Mouse (Mus musculus): Measurements from ENCODE around the gene Aldh3b1. TPM values are rescaled to one million over a fixed set of nuclear protein-coding genes. Genes with fewer than 3 reads are reported as not detected.

The Aldh3b1 gene
- polyA plus RNA-seq, 1 experiment from 2014 or later, result 1.4 TPM

- WGBS, result 69% methylated on average over 21 of the region's 21 CpGs
- Histone ChIP-seq H3K4me1 (replicated peaks; ENCODE audit: control insufficient read depth, insufficient read depth, low read length) (peaks cover 17% of the 10 kb centered on the region), H3K27ac (ENCODE audit: low read length) (no peak overlapping the region), H3K9ac (replicated peaks; ENCODE audit: low read depth, low read length) (no peak overlapping the region; the same call in 1 of the 2 replicates), H3K4me3 (replicated peaks; ENCODE audit: low read length) (no peak overlapping the region), H3K4me2 (ENCODE audit: low read length) (no peak overlapping the region), H3K36me3 (ENCODE audit: control insufficient read depth, insufficient read depth) (no peaks in the 10 kb centered on the region), H3K9me3 (ENCODE audit: control insufficient read depth, low read length) (no peaks in the 10 kb centered on the region), H3K27me3 (replicated peaks; ENCODE audit: control insufficient read depth, insufficient read depth, low read length) (peaks cover 4% of the 10 kb centered on the region; the same call in 1 of the 2 replicates)
- no peak for ATAC-seq
Observed at GRCm38 (mm10) chr19:3930262-3931057, 852 bp upstream of the Aldh3b1 start.

- no peaks in the 10 kb centered on the region for H3K9me3 ChIP-seq (ENCODE audit: control insufficient read depth, low read length)
- H3K4me3 ChIP-seq (replicated peaks; ENCODE audit: low read length), result no peak overlapping the region
- WGBS, result 71% methylated on average over 4 of the region's 4 CpGs
- no peak for ATAC-seq
- no peaks in the 10 kb centered on the region; the same call in 1 of the 2 replicates for H3K27me3 ChIP-seq (replicated peaks; ENCODE audit: control insufficient read depth, insufficient read depth, low read length)
- H3K9ac ChIP-seq (replicated peaks; ENCODE audit: low read depth, low read length), result no peak overlapping the region
- H3K27ac ChIP-seq (ENCODE audit: low read length), result no peak overlapping the region
- H3K4me1 ChIP-seq (replicated peaks; ENCODE audit: control insufficient read depth, insufficient read depth, low read length), result peaks cover 16% of the 10 kb centered on the region
- H3K36me3 ChIP-seq (ENCODE audit: control insufficient read depth, insufficient read depth), result no peaks in the 10 kb centered on the region
- no peak overlapping the region for H3K4me2 ChIP-seq (ENCODE audit: low read length)
Observed at GRCm38 (mm10) chr19:3928779-3929178, 829 bp downstream of the Aldh3b1 start.

- Histone ChIP-seq H3K9ac (replicated peaks; ENCODE audit: low read depth, low read length) (no peak overlapping the region), H3K4me1 (replicated peaks; ENCODE audit: control insufficient read depth, insufficient read depth, low read length) (peaks cover 16% of the 10 kb centered on the region), H3K27ac (ENCODE audit: low read length) (no peak overlapping the region), H3K27me3 (replicated peaks; ENCODE audit: control insufficient read depth, insufficient read depth, low read length) (no peaks in the 10 kb centered on the region), H3K36me3 (ENCODE audit: control insufficient read depth, insufficient read depth) (no peaks in the 10 kb centered on the region), H3K4me2 (ENCODE audit: low read length) (no peak overlapping the region), H3K9me3 (ENCODE audit: control insufficient read depth, low read length) (no peaks in the 10 kb centered on the region), H3K4me3 (replicated peaks; ENCODE audit: low read length) (no peak overlapping the region)
- 90% methylated on average over 4 of the region's 4 CpGs for WGBS
- no peak for ATAC-seq
Observed at GRCm38 (mm10) chr19:3927989-3928388, 1.6 kb downstream of the Aldh3b1 start.

GRCm38 (mm10) chr19:3926685-3927084 is 2.9 kb downstream of the Aldh3b1 start:
- ATAC-seq, result no peak
- 66% methylated on average over 6 of the region's 6 CpGs for WGBS
- Histone ChIP-seq H3K4me2 (ENCODE audit: low read length) (no peak overlapping the region), H3K9ac (replicated peaks; ENCODE audit: low read depth, low read length) (no peak overlapping the region), H3K4me1 (replicated peaks; ENCODE audit: control insufficient read depth, insufficient read depth, low read length) (peaks cover 16% of the 10 kb centered on the region), H3K27ac (ENCODE audit: low read length) (no peak overlapping the region), H3K9me3 (ENCODE audit: control insufficient read depth, low read length) (no peaks in the 10 kb centered on the region), H3K27me3 (replicated peaks; ENCODE audit: control insufficient read depth, insufficient read depth, low read length) (no peaks in the 10 kb centered on the region), H3K36me3 (ENCODE audit: control insufficient read depth, insufficient read depth) (no peaks in the 10 kb centered on the region), H3K4me3 (replicated peaks; ENCODE audit: low read length) (no peak overlapping the region)

- Histone ChIP-seq H3K36me3 (ENCODE audit: control insufficient read depth, insufficient read depth) (no peaks in the 10 kb centered on the region), H3K9me3 (ENCODE audit: control insufficient read depth, low read length) (no peaks in the 10 kb centered on the region), H3K9ac (replicated peaks; ENCODE audit: low read depth, low read length) (no peak overlapping the region), H3K27ac (ENCODE audit: low read length) (no peak overlapping the region), H3K4me3 (replicated peaks; ENCODE audit: low read length) (no peak overlapping the region), H3K4me2 (ENCODE audit: low read length) (no peak overlapping the region), H3K4me1 (replicated peaks; ENCODE audit: control insufficient read depth, insufficient read depth, low read length) (peaks cover 16% of the 10 kb centered on the region), H3K27me3 (replicated peaks; ENCODE audit: control insufficient read depth, insufficient read depth, low read length) (no peaks in the 10 kb centered on the region)
- WGBS, result 76% methylated on average over 3 of the region's 3 CpGs
- ATAC-seq, result no peak
Observed at GRCm38 (mm10) chr19:3926279-3926678, 3.3 kb downstream of the Aldh3b1 start.

GRCm38 (mm10) chr19:3925859-3926258 is 3.7 kb downstream of the Aldh3b1 start:
- Histone ChIP-seq H3K4me3 (replicated peaks; ENCODE audit: low read length) (no peak overlapping the region), H3K27ac (ENCODE audit: low read length) (no peak overlapping the region), H3K4me2 (ENCODE audit: low read length) (no peak overlapping the region), H3K4me1 (replicated peaks; ENCODE audit: control insufficient read depth, insufficient read depth, low read length) (peaks cover 16% of the 10 kb centered on the region), H3K27me3 (replicated peaks; ENCODE audit: control insufficient read depth, insufficient read depth, low read length) (no peaks in the 10 kb centered on the region), H3K36me3 (ENCODE audit: control insufficient read depth, insufficient read depth) (no peaks in the 10 kb centered on the region), H3K9ac (replicated peaks; ENCODE audit: low read depth, low read length) (no peak overlapping the region), H3K9me3 (ENCODE audit: control insufficient read depth, low read length) (no peaks in the 10 kb centered on the region)
- no peak for ATAC-seq
- WGBS, result 81% methylated on average over 6 of the region's 6 CpGs

GRCm38 (mm10) chr19:3924868-3925267 is 4.7 kb downstream of the Aldh3b1 start:
- WGBS, result 92% methylated on average over 7 of the region's 7 CpGs
- H3K9me3 ChIP-seq (ENCODE audit: control insufficient read depth, low read length), result no peaks in the 10 kb centered on the region
- H3K4me2 ChIP-seq (ENCODE audit: low read length), result no peak overlapping the region
- no peaks in the 10 kb centered on the region for H3K36me3 ChIP-seq (ENCODE audit: control insufficient read depth, insufficient read depth)
- no peak overlapping the region for H3K27ac ChIP-seq (ENCODE audit: low read length)
- no peak for ATAC-seq
- H3K4me1 ChIP-seq (replicated peaks; ENCODE audit: control insufficient read depth, insufficient read depth, low read length), result peaks cover 8% of the 10 kb centered on the region
- H3K4me3 ChIP-seq (replicated peaks; ENCODE audit: low read length), result no peak overlapping the region
- H3K27me3 ChIP-seq (replicated peaks; ENCODE audit: control insufficient read depth, insufficient read depth, low read length), result no peaks in the 10 kb centered on the region
- H3K9ac ChIP-seq (replicated peaks; ENCODE audit: low read depth, low read length), result no peak overlapping the region

GRCm38 (mm10) chr19:3924190-3924589 is 5.4 kb downstream of the Aldh3b1 start:
- Histone ChIP-seq H3K27ac (ENCODE audit: low read length) (no peak overlapping the region), H3K4me2 (ENCODE audit: low read length) (no peak overlapping the region), H3K9me3 (ENCODE audit: control insufficient read depth, low read length) (no peaks in the 10 kb centered on the region), H3K9ac (replicated peaks; ENCODE audit: low read depth, low read length) (no peak overlapping the region), H3K36me3 (ENCODE audit: control insufficient read depth, insufficient read depth) (no peaks in the 10 kb centered on the region), H3K4me1 (replicated peaks; ENCODE audit: control insufficient read depth, insufficient read depth, low read length) (peaks cover 1% of the 10 kb centered on the region; the same call in 1 of the 2 replicates), H3K4me3 (replicated peaks; ENCODE audit: low read length) (no peak overlapping the region), H3K27me3 (replicated peaks; ENCODE audit: control insufficient read depth, insufficient read depth, low read length) (no peaks in the 10 kb centered on the region)
- no peak for ATAC-seq
- 77% methylated on average over 8 of the region's 8 CpGs for WGBS

- Histone ChIP-seq H3K27me3 (replicated peaks; ENCODE audit: control insufficient read depth, insufficient read depth, low read length) (no peaks in the 10 kb centered on the region), H3K9me3 (ENCODE audit: control insufficient read depth, low read length) (no peaks in the 10 kb centered on the region), H3K36me3 (ENCODE audit: control insufficient read depth, insufficient read depth) (no peaks in the 10 kb centered on the region), H3K4me2 (ENCODE audit: low read length) (no peak overlapping the region), H3K4me3 (replicated peaks; ENCODE audit: low read length) (no peak overlapping the region), H3K9ac (replicated peaks; ENCODE audit: low read depth, low read length) (no peak overlapping the region), H3K27ac (ENCODE audit: low read length) (no peak overlapping the region), H3K4me1 (replicated peaks; ENCODE audit: control insufficient read depth, insufficient read depth, low read length) (no peaks in the 10 kb centered on the region)
- ATAC-seq, result no peak
- WGBS, result 70% methylated on average over 13 of the region's 13 CpGs
Observed at GRCm38 (mm10) chr19:3923586-3923985, 6.0 kb downstream of the Aldh3b1 start.

Measured in forebrain, embryonic 16.5 days (tissue).